Mouse (Mus musculus) cerebellum, adult 8-10 months (tissue): ENCODE results near the gene Rnf5.
A peak's percentile ranks its signal among the peaks of the same experiment; 100 is the strongest.

Source experiments
- DNase-seq: peaks from one replicate; pipeline ENCODE4 v3.0.0; 2022

The Rnf5 gene

DNA sequence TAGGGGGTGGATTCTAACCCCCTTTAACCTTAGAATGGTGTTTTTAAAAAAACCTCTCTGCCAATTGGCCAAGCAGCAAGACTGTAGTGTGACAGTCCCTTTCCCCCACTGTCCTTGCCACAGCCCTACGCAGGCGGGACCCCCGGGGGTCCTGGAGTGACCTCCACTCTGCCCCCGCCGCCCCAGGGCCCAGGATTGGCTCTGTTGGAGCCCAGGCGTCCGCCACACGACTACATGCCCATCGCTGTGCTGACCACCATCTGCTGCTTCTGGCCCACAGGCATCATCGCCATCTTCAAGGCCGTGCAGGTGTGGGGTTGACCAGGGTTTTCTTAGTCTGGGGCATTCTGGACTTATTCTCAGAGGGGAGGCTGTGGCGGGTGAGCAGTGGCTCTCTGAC, 28.2 kb upstream of the Rnf5 start:
- peak; percentile 61 for DNase-seq

- peak; percentile 64 for DNase-seq
Observed at GRCm38 (mm10) chr17:34630761-34631301, 27.3 kb upstream of the Rnf5 start.

DNA sequence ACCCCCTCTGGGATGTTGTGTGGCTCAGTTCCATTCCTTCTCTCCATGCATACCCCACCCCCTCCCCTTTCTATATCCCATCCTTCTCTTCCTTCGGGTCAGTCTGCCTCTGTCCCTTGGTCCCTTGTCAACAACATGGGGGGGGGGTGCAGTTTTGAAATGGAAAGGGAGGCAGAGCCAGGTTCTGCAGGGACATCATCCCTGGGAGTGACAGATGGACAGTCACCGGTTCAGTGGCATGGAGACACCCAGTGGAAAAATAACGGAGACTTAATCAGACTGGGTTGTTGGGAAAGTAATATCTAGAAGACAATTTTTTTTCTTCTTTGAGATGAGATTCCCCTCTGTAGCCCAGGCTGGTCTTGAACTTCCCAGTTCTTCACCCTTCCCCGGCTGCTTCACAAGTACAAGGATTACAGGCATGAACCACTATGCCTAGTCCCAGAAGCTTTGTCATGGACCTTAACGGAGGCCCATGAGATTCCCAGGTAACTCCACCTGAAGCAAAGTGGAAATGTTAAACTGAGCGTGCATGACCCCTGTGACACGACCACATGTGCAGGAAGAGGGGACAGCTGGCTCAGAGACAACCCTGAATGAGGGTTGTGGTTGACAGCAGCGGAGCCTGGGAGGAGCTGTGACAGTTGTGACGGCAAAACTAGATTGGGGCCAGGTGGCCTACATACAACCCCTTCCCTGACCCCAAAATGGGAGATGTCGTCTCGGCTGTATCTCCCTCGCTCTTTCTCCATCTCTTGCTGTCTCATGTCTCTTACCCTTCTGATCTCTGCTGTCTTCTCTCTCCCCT, 26.5 kb upstream of the Rnf5 start:
- peak; percentile 65 for DNase-seq

DNA sequence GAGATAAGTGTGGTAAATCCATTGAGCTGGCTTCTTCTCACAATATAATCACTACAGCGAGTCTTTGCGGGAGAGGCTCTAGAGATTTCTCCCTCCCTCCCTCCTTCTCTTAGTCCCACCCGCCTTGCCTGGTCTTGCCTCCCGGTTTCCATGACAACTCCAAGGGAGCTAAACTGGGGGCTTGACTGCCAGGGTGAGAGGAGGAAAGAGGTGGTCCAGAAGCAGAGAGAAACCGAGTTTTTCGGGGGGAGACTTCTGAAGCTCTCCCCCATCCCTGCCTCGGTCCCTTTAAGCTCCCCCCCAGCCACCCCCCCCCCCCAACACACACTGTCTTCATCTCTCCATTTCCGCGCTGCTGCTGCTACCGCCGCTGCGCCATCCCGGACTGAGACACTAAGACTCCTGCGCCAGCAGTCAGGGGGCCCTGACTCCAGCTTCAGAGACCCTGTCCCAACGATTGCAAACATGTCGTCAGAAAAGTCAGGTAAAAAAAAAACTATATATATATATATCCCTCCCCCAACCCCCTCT, 25.8 kb upstream of the Rnf5 start, which contains the start of gene Prrt1:
Prrt1 (plus strand) TSS at position 313 of the 531 bp plus-strand sequence.
- DNase-seq = peak; percentile 63

DNA sequence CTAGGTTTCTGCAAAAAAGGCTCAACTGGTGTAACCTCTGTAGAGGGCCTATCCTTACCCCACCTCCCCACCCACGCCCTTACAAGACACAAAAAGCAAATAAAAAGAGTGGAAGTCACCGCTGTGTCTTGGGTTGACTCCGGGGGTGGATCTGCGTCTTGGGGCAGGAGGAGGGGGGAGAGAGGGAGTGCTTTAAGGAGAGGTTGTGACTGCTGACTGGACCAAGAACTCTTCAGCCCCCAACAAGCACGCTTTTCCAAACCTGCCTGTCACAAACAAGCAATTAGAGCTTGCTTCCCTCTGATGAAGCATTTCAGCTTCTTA, 25.1 kb upstream of the Rnf5 start:
- no peak for DNase-seq

GRCm38 (mm10) chr17:34627943-34628643, 24.6 kb upstream of the Rnf5 start, which contains the start of gene Ppt2:
Gene Ppt2, minus strand, starts transcription at chr17:34628510.
- DNase-seq = peak; percentile 82

DNA sequence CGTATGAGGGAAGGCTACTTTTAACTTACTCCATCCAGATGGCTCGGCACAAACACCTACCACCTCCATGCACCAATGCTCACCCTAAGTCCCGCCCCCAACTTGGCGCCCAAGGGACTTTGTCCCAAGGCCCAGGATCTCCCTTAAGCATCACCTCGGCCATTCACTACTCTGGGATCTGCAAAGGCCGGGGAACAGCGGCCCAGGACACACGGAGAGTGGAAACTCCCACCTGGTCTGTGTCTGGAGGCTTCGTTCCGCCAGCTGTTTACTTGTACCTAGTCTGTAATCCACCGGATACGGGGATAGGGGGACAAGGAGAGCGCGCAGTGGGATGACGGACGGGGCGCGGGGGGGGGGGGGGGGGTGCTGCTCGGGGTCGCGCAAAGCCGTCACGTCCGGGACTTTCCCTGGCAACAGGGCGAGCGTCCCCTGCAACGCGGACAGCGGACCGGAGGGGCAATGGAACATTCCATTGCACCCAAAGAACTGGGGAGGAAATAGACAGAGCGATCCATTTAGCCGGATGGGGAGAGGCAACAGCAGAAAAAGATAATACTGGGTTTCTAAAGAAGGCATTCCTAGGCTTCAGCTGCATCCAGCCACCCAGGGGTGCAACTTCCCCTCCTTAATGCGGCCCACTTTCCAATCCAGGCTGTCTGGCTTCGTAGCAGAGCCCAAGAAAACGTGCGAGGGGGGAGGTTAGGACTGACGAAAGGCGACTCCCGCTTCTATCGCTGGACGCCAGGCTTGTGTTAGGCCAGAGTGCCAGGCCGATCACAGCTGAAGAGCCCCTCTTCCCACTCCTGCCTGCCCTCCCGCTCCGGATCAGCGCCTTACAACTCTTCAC, 23.8 kb upstream of the Rnf5 start:
- peak; percentile 82 for DNase-seq

- DNase-seq = no peak
Observed at GRCm38 (mm10) chr17:34626773-34627092, 23.2 kb upstream of the Rnf5 start.

- no peak for DNase-seq
Observed at GRCm38 (mm10) chr17:34626062-34626772, 22.7 kb upstream of the Rnf5 start.

GRCm38 (mm10) chr17:34624981-34625380, 21.5 kb upstream of the Rnf5 start:
- DNase-seq = no peak

GRCm38 (mm10) chr17:34623161-34623560, 19.7 kb upstream of the Rnf5 start:
- DNase-seq = no peak

DNA sequence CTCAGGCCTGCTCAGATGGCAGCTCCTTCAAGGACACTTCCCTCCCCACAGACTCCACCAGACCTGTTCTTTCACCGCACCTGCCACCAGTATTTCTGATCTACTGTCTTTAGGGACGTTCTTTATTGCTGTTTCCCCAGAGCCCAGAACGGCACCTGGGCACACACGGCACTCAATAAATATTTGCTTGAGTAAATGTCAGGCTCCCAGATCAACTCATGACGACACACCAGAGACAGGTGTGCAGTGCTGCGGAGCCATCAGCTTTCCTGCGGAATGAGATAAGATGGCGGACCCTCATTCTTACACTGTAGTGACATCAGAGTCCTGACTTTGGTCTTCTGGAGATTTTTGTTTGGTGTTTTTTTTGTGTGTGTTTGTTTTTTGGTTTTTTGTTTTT, 17.5 kb upstream of the Rnf5 start:
- DNase-seq = no peak

DNA sequence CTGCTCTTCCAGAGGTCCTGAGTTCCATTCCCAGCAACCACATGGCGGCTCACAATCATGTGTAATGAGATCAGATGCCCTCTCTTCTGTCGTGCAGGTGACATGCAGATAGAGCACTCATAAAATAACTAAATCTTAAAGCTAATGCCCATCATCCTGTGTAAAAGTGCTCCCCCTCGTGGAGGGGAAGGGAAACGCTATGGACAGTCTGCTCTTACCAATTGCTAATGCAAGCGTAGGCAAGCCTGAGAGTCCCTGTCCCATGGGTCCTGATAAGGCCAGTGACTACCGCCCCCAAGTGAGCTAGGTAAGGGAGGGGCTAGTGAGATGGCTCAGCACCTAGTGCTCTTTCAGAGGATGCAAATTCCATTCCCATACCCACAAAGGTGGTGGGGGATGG, 15.5 kb upstream of the Rnf5 start:
- DNase-seq = peak; percentile 67

- no peak for DNase-seq
Observed at GRCm38 (mm10) chr17:34615871-34616270, 12.4 kb upstream of the Rnf5 start, which contains the start of gene Egfl8. Gene Egfl8, minus strand, starts transcription at chr17:34615971.

DNA sequence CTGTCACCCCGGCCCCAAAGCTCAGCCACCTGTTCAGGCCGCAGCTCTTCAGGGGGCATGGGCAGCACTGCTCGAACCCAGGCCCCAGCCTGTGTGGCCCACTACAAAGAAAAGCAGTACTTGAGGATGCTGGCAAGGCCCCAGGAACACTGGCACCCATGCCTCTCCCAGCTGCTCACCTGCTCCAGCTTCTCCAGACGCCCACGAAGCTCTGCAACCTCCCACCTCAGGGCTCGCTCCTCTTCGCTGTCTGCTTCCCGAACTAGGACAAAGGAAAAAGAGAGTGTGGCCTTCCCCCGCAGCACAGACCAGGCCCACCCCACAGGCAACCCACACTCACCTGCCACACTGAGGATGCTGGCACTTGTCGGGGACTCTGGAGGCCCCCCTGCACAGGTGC, 10.3 kb upstream of the Rnf5 start:
- DNase-seq = no peak

DNA sequence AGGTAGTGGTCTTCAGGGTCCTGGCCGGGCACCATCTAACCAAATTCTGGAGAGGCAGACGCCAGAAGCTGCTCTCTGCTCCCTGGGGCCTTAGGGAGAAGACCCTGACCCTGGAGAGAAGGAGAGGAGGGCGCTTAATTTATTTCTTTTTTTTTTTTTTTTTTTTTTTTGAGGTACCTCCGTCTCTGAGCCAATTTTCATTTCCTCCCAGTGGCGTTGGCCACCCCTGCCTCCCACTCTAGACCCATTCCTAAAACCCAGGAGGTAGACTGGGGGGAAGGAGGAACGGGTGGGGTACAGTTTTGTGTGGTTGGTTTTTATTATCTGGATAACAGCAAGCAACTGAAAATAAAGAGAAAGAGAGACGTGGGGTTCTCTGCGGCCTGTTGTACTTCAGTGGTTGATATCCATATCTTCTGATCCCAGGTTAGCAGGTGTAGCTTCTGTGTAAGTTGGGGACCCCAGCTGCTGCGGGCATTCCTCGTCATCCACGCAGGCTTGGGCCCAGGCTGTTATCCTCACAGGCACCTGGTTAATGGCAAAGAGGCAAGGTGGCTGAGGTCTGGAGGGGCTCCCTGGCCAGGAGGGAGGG, 9.7 kb upstream of the Rnf5 start:
- DNase-seq = no peak

GRCm38 (mm10) chr17:34611050-34611449, 7.6 kb upstream of the Rnf5 start:
- no peak for DNase-seq

- DNase-seq = peak; percentile 57
Observed at GRCm38 (mm10) chr17:34607997-34608396, 4.5 kb upstream of the Rnf5 start.

- DNase-seq = peak; percentile 31
Observed at GRCm38 (mm10) chr17:34606186-34607039, 2.9 kb upstream of the Rnf5 start.

DNA sequence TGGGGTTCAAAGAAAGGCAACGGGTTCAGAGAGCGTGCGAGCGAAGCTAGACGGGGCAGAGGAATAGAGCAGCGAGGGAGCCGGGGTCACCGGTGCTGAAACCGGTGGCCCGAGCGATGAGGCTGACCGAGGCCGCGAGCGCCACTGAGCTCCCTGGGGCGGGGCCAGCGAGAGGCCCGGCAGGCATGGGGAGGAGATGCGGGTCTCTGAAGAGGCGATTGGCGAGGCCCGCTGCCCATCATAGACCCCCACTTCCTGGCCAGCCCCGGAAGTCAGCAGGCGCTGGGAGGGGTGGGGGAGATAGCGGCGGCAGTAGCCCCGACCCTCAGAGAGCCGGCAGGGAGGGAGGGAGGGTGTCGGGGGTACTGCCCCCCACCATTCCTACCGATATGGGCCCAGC, 2.1 kb upstream of the Rnf5 start:
- peak; percentile 96 for DNase-seq
